Mouse (Mus musculus) adrenal gland, postnatal 14 days (tissue): ENCODE measurements around the gene 2900092C05Rik. TPM values are rescaled to one million over a fixed set of nuclear protein-coding genes. Genes with fewer than 3 reads are reported as not detected.

ENCODE experiments used
- DNase-seq: peaks from one replicate; pipeline ENCODE4 v3.0.0; 2021; ENCODE audit warnings: mixed read lengths
- long read RNA-seq, 2 experiments: library from polyadenylated mRNA; stranded (forward); transcript quantifications; one replicate each; pipeline ENCODE4 v2.0.0; 2021
- total RNA-seq: library from RNA; stranded (reverse); gene quantifications from 2 replicates; pipeline ENCODE4 v1.2.3, GENCODE M21; 2021

2900092C05Rik gene
- total RNA-seq = not detected in 2 replicates
- long read RNA-seq, experiment 1 = 0 reads
- long read RNA-seq, experiment 2 = 0 reads

DNA sequence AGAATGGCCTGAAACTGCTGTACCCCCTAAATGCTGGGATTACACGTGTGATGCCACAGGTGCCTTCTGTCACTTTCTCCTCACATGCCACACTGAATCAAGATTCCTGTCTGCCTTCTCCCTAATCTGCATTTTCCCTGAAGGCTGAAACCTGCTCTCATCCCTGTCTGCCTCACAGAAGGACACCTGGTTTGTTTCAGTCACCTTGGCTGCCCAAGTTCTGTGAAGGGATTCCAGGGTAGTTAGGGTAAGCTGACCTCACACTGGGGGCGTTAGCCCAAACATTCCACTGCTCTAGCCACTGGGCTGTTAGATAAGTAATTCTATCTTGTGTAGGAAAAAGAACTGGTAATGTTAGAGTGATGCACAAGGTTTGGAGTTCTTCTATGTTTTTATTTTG is at the start of gene 2900092C05Rik:
Gene 2900092C05Rik (plus strand): TSS at position 301 of the 400 bp plus-strand sequence.
- no peak for DNase-seq

DNA sequence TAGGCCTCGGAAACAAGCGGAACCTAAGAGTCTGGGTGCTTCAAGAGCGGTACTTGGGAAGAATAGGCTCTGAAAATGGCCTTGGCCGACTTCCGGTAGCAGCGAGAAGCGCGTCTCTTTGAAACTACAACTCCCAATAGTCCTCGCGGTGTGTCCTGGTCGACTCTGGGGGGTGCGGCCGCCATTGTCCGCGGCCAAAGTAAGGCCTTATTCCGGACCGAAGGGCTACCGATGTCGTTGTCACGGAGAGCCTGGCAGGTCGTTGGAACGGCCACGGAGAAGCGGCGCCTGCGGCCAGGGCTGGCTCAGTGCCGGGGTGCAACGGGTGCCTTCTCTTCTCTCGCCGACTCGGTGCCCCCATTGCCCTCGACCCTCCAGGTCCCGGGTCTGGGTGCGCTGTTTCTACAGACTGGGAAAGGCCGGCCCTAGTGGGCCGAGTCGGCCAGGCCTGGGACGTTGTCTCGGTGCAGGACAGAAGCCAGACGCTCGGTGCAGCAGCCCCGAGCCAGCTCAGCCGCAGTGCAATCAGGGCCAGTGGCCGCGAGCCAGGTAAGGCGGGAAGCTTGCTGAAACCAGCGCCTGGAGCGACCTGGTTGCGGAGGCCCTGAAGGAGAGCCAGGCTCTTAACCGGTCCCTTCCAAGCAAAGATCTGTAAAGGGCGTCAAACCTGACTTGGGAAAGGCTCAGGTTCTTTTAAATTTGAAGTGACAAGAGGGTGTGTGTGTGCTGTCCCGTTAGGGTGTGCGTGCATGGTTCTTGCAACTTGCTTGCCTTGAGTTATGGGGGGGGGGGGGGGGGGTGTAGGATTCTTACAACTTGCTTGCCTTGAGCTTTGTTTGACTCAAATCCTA is 33.9 kb upstream of the 2900092C05Rik start, which contains the start of gene Zfp606:
Gene Zfp606 (plus strand): TSS at position 136 of the 851 bp plus-strand sequence.
- DNase-seq = peak; percentile 92

DNA sequence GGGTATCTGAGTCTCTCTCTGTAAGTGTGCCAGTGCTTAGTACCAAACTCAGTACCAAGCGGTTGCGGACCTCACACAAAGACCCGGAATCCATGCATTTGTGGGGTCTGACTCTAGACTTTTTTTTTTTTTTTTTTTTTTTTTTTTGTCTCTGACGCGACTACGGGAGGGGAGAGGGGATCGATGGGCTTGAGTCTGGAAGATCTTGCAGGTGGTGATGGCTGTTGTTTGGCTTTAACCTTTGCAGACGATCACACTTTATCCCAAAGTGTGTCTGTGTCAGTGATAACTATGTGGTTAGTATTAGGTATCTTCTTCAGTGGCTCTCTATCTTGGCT is 33.3 kb upstream of the 2900092C05Rik start:
- no peak for DNase-seq

DNA sequence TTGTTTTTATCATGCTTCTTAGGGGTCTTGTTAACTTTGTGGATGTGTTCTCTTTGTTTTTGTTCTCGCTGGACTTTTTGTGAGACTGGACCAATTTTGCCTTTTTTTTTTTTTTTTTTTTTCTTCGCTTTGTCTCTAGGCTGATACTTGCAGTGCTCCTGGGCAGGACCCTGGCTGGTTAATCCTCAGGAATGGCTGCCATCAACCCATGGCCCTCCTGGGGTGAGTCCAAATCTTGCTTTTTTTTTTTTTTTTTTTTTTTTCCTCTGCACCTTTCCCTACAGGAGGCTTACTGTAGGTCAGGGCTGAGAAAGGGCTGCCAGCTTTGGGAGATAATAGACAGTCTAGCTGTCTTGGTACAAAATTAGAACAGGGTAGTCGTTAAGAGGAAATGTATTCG is 32.8 kb upstream of the 2900092C05Rik start:
- no peak for DNase-seq

DNA sequence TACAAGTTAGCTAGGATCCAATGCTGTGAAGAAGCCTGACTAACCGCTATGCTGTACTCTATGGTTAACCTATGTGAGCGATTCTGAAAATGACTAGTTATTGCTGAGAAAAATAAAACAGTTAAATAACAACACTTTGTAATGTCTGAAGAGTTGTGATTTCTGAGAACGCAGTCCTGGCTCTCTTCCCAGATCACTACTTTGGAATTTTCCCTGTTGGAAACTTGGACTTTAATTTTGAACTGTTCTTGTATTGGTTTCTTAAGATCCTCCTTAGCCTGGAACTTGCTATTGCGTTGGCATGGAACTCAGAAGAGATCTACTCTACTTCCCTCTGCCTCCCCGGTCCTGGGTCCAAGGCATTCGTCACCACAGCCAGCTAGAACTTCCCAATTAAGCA is 28.5 kb upstream of the 2900092C05Rik start:
- no peak for DNase-seq

DNA sequence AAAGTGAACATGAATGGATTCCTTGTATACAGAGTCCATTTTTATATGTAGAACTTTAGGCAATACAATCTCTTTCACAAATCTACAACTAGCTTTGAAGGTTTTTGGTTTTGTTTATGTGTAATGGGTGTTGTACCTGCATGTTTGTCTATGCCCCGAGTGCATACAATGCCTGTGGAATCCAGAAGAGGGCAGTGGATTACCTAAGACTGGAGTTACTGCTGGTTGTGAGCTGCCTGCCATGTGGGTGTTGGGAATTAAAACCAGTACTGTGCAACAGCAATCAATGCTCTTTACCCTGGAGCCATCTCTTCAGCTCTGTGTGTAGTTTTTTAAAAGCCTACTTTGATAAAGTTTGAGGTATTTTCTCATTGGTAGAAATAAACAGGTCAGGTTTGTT is 26.4 kb upstream of the 2900092C05Rik start:
- no peak for DNase-seq

DNA sequence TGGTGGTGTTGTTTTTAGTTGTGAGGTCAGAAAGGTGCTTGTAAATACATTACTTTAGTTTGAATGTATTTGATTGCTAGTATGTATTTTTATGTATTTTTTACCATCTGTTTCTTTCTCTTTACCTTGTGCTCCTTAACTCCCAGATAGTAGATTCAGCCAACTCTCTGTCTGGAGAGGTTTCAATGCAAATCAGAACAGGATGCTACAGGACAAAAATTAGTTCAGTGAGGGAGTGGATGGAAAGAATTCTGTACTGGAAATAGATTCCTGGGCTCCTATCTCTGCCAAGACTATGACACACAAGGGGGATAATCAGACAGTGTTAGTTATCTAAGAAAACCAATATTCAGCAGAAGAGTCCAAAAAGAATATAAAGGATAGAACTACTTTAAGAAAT is 25.6 kb upstream of the 2900092C05Rik start:
- DNase-seq = no peak

DNA sequence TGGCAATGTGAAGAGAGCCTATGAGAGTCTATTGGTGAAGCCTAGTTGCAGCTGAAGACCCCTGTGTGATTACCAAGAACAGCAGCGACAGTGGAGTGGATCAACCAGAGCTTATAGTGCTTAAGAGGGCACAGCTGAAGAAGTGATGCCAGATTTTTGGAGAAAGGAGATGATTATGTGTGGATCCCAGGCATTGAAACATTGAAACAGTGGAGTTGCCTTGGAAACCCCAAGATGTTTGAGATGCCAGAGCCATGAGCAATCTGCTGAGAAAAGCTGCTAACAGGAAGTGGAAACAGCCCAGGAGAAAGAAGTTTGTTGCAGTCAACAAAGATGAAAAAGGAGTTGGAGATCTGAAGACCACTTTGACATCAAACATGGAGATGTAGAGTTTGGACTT is 1.4 kb upstream of the 2900092C05Rik start:
- no peak for DNase-seq

Other genes with a start within 250 kb of the 2900092C05Rik start
- gene Vmn1r81, start 244.2 kb upstream of the 2900092C05Rik start, total RNA-seq = not detected in 2 replicates
- not detected in 2 replicates for gene Vmn1r82, start 212.1 kb upstream of the 2900092C05Rik start, total RNA-seq
- not detected in 2 replicates for gene Vmn1r83, start 183.0 kb upstream of the 2900092C05Rik start, total RNA-seq
- gene Vmn1r84, start 143.2 kb upstream of the 2900092C05Rik start, total RNA-seq = not detected in 2 replicates
- gene Zfp551, start 89.8 kb upstream of the 2900092C05Rik start, total RNA-seq = 3.8 and 4.9 TPM in 2 replicates
- gene Zfp606, start 34.2 kb upstream of the 2900092C05Rik start, total RNA-seq = 9.8 and 10.9 TPM in 2 replicates
- under 0.01 TPM in 1 of 2 replicates, not detected in the other for gene Vmn2r53, start 96.3 kb downstream of the 2900092C05Rik start, total RNA-seq
- not detected in 2 replicates for gene Vmn2r54, start 127.8 kb downstream of the 2900092C05Rik start, total RNA-seq
- gene Vmn2r55, start 172.5 kb downstream of the 2900092C05Rik start, total RNA-seq = not detected in 2 replicates
- gene Vmn2r56, start 222.5 kb downstream of the 2900092C05Rik start, total RNA-seq = not detected in 2 replicates